Mouse (Mus musculus) CH12.LX (cell line): ENCODE measurements around the gene Borcs8. TPM values are rescaled to one million over a fixed set of nuclear protein-coding genes. Genes with fewer than 3 reads are reported as not detected.

ENCODE experiments used
- DNase-seq: peaks from one replicate; pipeline ENCODE4 v3.0.0-alpha.2; 2013; ENCODE audit errors: extremely low read depth
- H3K27ac ChIP-seq: 2 replicates; pipeline ENCODE4 v1.5.1; 2012; ENCODE audit warnings: low read depth, mild to moderate bottlenecking, control low read depth, moderate library complexity; ENCODE audit not compliant: insufficient read depth
- H3K27me3 ChIP-seq: replicated peaks from 2 replicates; pipeline ENCODE3; 2012; ENCODE audit warnings: inconsistent platforms
- H3K36me3 ChIP-seq, 2 experiments: replicated peaks in 1 of 2; 2 replicates each; pipeline versions ENCODE3 to v1.6.1; 2012; ENCODE audit warnings: inconsistent platforms in 1 of 2, low read length in 1 of 2, mild to moderate bottlenecking in 1 of 2, mixed read lengths in 1 of 2, moderate library complexity in 1 of 2; ENCODE audit not compliant: control insufficient read depth in 1 of 2, insufficient read depth in 1 of 2
- H3K4me1 ChIP-seq, 2 experiments: 2 replicates each; pipeline ENCODE4 v1.6.1; 2012; ENCODE audit warnings: inconsistent platforms in 1 of 2, moderate library complexity in 1 of 2; ENCODE audit not compliant: insufficient read depth in 2 of 2, control insufficient read depth in 1 of 2
- H3K4me2 ChIP-seq: 2 replicates; pipeline ENCODE4 v1.6.1; 2012; ENCODE audit warnings: low read depth, mild to moderate bottlenecking, control low read depth; ENCODE audit not compliant: poor library complexity, insufficient read depth, severe bottlenecking
- H3K4me3 ChIP-seq, 3 experiments: fragments of 150-350 bp in 1 of 3; sonication (generic) in 1 of 3; replicated peaks in 1 of 3; 2 replicates each; pipeline versions ENCODE3 to v1.5.1; 2011 to 2012; ENCODE audit warnings: low read depth in 2 of 3, low read length in 2 of 3, mild to moderate bottlenecking in 2 of 3, moderate library complexity in 2 of 3, control low read depth in 1 of 3, improper control_type of control experiment in 1 of 3, inconsistent platforms in 1 of 3, mixed read lengths in 1 of 3; ENCODE audit not compliant: poor library complexity in 1 of 3
- H3K79me2 ChIP-seq: replicated peaks from 2 replicates; pipeline ENCODE4 v1.6.1; 2012; ENCODE audit warnings: mild to moderate bottlenecking, moderate library complexity; ENCODE audit not compliant: control insufficient read depth, poor library complexity, insufficient read depth, severe bottlenecking; ENCODE audit errors: extremely low read depth
- H3K9ac ChIP-seq: 2 replicates; pipeline ENCODE4 v1.6.1; 2012; ENCODE audit warnings: low read depth, mild to moderate bottlenecking, control low read depth, moderate library complexity; ENCODE audit not compliant: insufficient read depth
- H3K9me3 ChIP-seq: replicated peaks from 2 replicates; pipeline ENCODE3; 2012; ENCODE audit warnings: low read length, inconsistent platforms, mixed read lengths
- BHLHE40 ChIP-seq: IDR thresholded peaks from 2 replicates; pipeline ENCODE4 v1.6.1; 2011; ENCODE audit warnings: mild to moderate bottlenecking, low read depth, low read length, improper control_type of control experiment
- CHD1 ChIP-seq: IDR thresholded peaks from 2 replicates; pipeline ENCODE4 v1.6.1; 2012; ENCODE audit warnings: low read depth, low read length, improper control_type of control experiment, inconsistent platforms
- CTCF ChIP-seq, 2 experiments: IDR thresholded peaks in 1 of 2; conservative IDR thresholded peaks in 1 of 2; 2 replicates each; pipeline ENCODE4 v1.5.1; 2011 to 2012; ENCODE audit warnings: low read depth in 2 of 2, low read length in 2 of 2, improper control_type of control experiment in 1 of 2, inconsistent platforms in 1 of 2, mild to moderate bottlenecking in 1 of 2, moderate library complexity in 1 of 2
- E2F4 ChIP-seq: IDR thresholded peaks from 2 replicates; pipeline ENCODE4 v1.6.1; 2011; ENCODE audit warnings: low read depth, low read length, improper control_type of control experiment; ENCODE audit not compliant: insufficient replicate concordance
- ELF1 ChIP-seq: IDR thresholded peaks from 2 replicates; pipeline ENCODE4 v1.6.1; 2014; ENCODE audit warnings: low read depth, mild to moderate bottlenecking, inconsistent platforms, low read length, improper control_type of control experiment
- EP300 ChIP-seq: IDR thresholded peaks from 2 replicates; pipeline ENCODE4 v1.6.1; 2011; ENCODE audit warnings: low read length, improper control_type of control experiment
- ETS1 ChIP-seq: conservative IDR thresholded peaks from 2 replicates; pipeline ENCODE4 v1.6.1; 2012; ENCODE audit warnings: low read depth, mild to moderate bottlenecking, inconsistent platforms, low read length, improper control_type of control experiment, moderate library complexity
- IRF4 ChIP-seq: IDR thresholded peaks from 2 replicates; pipeline ENCODE4 v1.6.1; 2014; ENCODE audit warnings: low read depth, mild to moderate bottlenecking, inconsistent platforms, low read length, improper control_type of control experiment
- JUND ChIP-seq: conservative IDR thresholded peaks from 2 replicates; pipeline ENCODE4 v1.6.1; 2011; ENCODE audit warnings: low read depth, low read length, improper control_type of control experiment
- MAFK ChIP-seq: IDR thresholded peaks from 2 replicates; pipeline ENCODE4 v1.6.1; 2011; ENCODE audit warnings: low read length, improper control_type of control experiment; ENCODE audit not compliant: insufficient replicate concordance
- MAZ ChIP-seq: IDR thresholded peaks from 2 replicates; pipeline ENCODE4 v1.6.1; 2012; ENCODE audit warnings: low read depth, mild to moderate bottlenecking, inconsistent platforms, low read length, improper control_type of control experiment, moderate library complexity
- MEF2A ChIP-seq: IDR thresholded peaks from 2 replicates; pipeline ENCODE4 v1.6.1; 2014; ENCODE audit warnings: low read depth, mild to moderate bottlenecking, inconsistent platforms, low read length, improper control_type of control experiment, borderline replicate concordance
- MYC ChIP-seq: IDR thresholded peaks from 2 replicates; pipeline ENCODE4 v1.6.1; 2011; ENCODE audit warnings: low read depth, mild to moderate bottlenecking, improper control_type of control experiment, low read length
- NELFE ChIP-seq: IDR thresholded peaks from 2 replicates; pipeline ENCODE4 v1.6.1; 2011; ENCODE audit warnings: low read depth, low read length, improper control_type of control experiment
- NRF1 ChIP-seq: IDR thresholded peaks from 2 replicates; pipeline ENCODE4 v1.6.1; 2014; ENCODE audit warnings: low read depth, mild to moderate bottlenecking, inconsistent platforms, low read length, improper control_type of control experiment, moderate library complexity
- PAX5 ChIP-seq: IDR thresholded peaks from 2 replicates; pipeline ENCODE4 v1.6.1; 2012; ENCODE audit warnings: low read length, inconsistent platforms, mixed read lengths
- POLR2A ChIP-seq: IDR thresholded peaks from 2 replicates; pipeline ENCODE4 v1.6.1; 2011; ENCODE audit warnings: low read depth, mild to moderate bottlenecking, improper control_type of control experiment, low read length
- POLR2AphosphoS2 ChIP-seq: IDR thresholded peaks from 2 replicates; pipeline ENCODE4 v1.6.1; 2011; ENCODE audit warnings: low read depth, low read length, improper control_type of control experiment
- RAD21 ChIP-seq: IDR thresholded peaks from 2 replicates; pipeline ENCODE4 v1.6.1; 2011; ENCODE audit warnings: low read depth, mild to moderate bottlenecking, low read length, improper control_type of control experiment, moderate library complexity
- RCOR1 ChIP-seq: conservative IDR thresholded peaks from 2 replicates; pipeline ENCODE4 v1.6.1; 2012; ENCODE audit warnings: low read depth, mild to moderate bottlenecking, inconsistent platforms, low read length, improper control_type of control experiment
- SMC3 ChIP-seq: IDR thresholded peaks from 2 replicates; pipeline ENCODE4 v1.6.1; 2011; ENCODE audit warnings: low read depth, low read length, improper control_type of control experiment
- TCF12 ChIP-seq: IDR thresholded peaks from 2 replicates; pipeline ENCODE4 v1.6.1; 2014; ENCODE audit warnings: low read depth, mild to moderate bottlenecking, inconsistent platforms, low read length, improper control_type of control experiment
- ZC3H11A ChIP-seq: IDR thresholded peaks from 2 replicates; pipeline ENCODE4 v1.6.1; 2012; ENCODE audit warnings: low read depth, mild to moderate bottlenecking, inconsistent platforms, low read length, improper control_type of control experiment
- ZMIZ1 ChIP-seq: IDR thresholded peaks from 2 replicates; pipeline ENCODE4 v1.6.1; 2012; ENCODE audit warnings: low read depth, mild to moderate bottlenecking, inconsistent platforms, low read length, improper control_type of control experiment
- dilution Hi-C: fragments of 300-500 bp; cut with MboI; formaldehyde crosslinking; loops from 2 replicates; pipeline ENCODE4 v1.14.3; 2020; ENCODE audit warnings: low sequenced_read_pairs; ENCODE audit not compliant: extremely low pct_unique_long_range_greater_than_20kb, extremely low pct_ligation_motif_present
- in situ Hi-C: fragments of 300-500 bp; cut with MboI; formaldehyde crosslinking; loops from 3 replicates; pipeline ENCODE4 v1.14.3; 2019; ENCODE audit warnings: low sequenced_read_pairs, low pct_ligation_motif_present, low pct_unique_long_range_greater_than_20kb, mixed read lengths
- polyA plus RNA-seq: library from polyadenylated mRNA; unstranded; fragments of >175 nt; gene quantifications from 2 replicates; pipeline ENCODE4 v1.2.1, GENCODE M21; 2012; ENCODE audit warnings: low read depth; ENCODE audit not compliant: insufficient read length
- total RNA-seq, 2 experiments: library from RNA; depleted of rRNA; stranded (reverse); fragments of 300-350 nt in 1 of 2; fragments of >200 nt in 1 of 2; gene quantifications; 2 replicates each; pipeline ENCODE4 v1.2.3; 2012 to 2014

Gene Borcs8
- total and polyA plus RNA-seq, 3 experiments, result 22.2 to 56.4 (median 44.0) TPM

GRCm38 (mm10) chr8:70160015-70160414 is 20.7 kb downstream of the Borcs8 start (continued):
- TF ChIP-seq POLR2AphosphoS2 (peak; percentile 92), ELF1 (peak; percentile 64; the same call in 1 of the 2 replicates), CHD1 (no peak), ZMIZ1 (no peak), ETS1 (peak; percentile 97)

- no peak overlapping the region for H3K4me3 ChIP-seq
- dilution Hi-C loops, result no loop called here
- no peaks in the 10 kb centered on the region for H3K27me3 ChIP-seq
- TF ChIP-seq NELFE, result no peak
- TF ChIP-seq MAFK, result no peak
- no peak for TF ChIP-seq PAX5
- no peak for TF ChIP-seq POLR2A
- no peak for TF ChIP-seq EP300
- no peak for TF ChIP-seq NRF1
- TF ChIP-seq TCF12, result no peak
- no peak for TF ChIP-seq E2F4
- TF ChIP-seq MAZ, result no peak
- no peak for TF ChIP-seq JUND
- TF ChIP-seq RCOR1, result no peak
- TF ChIP-seq BHLHE40, result no peak
- no peak for TF ChIP-seq MYC
- in situ Hi-C loops, result no loop called here
- H3K36me3 ChIP-seq, result peaks cover 64 to 77% of the 10 kb centered on the region in 2 experiments
- H3K4me1 ChIP-seq, result peaks cover 49 to 95% of the 10 kb centered on the region in 2 experiments
- H3K9ac ChIP-seq, result no peak overlapping the region
- no peaks in the 10 kb centered on the region for H3K9me3 ChIP-seq
- peak overlapping the region; percentile 19; the same call in 1 of the 2 replicates for H3K27ac ChIP-seq
- H3K4me2 ChIP-seq, result no peak overlapping the region
- DNase-seq, result no peak
- peaks cover 42% of the 10 kb centered on the region for H3K79me2 ChIP-seq
Observed at GRCm38 (mm10) chr8:70163316-70163715, 24.0 kb downstream of the Borcs8 start.

- in situ Hi-C loops (loop anchor here (5.0 kb wide), 1 partner anchor 34 kb away; the partner anchor contains the start of gene Nr2c2ap), dilution Hi-C loops (no loop called here)
- Histone ChIP-seq H3K4me3 (no peak overlapping the region), H3K27me3 (no peaks in the 10 kb centered on the region), H3K9ac (no peak overlapping the region), H3K79me2 (peaks cover 27% of the 10 kb centered on the region), H3K4me2 (no peak overlapping the region), H3K4me1 (peaks cover 41 to 99% of the 10 kb centered on the region in 2 experiments), H3K9me3 (no peaks in the 10 kb centered on the region), H3K27ac (no peak overlapping the region), H3K36me3 (peaks cover 60 to 77% of the 10 kb centered on the region in 2 experiments)
- TF ChIP-seq RAD21 (peak; percentile 81), MAZ (0 out of 2 replicates have a peak, but pooled peaks have one; percentile 75), IRF4 (peak; percentile 26; the same call in 1 of the 2 replicates), ZC3H11A (0 out of 2 replicates have a peak, but pooled peaks have one; percentile 28), NRF1 (peak; percentile 17; the same call in 1 of the 2 replicates), CHD1 (no peak), CTCF (conservative IDR thresholded peaks at IDR 0.05 in 1 of 2, IDR thresholded peaks at IDR 0.05 in 1 of 2; ENCODE audit: low read depth in 2 of 2, low read length in 2 of 2) (peak; percentile 58 to 93; a peak in 3 of 4 replicates), MAFK (peak; percentile 62; the same call in 1 of the 2 replicates), MEF2A (no peak), SMC3 (peak; percentile 92)
- no peak for DNase-seq
Observed at GRCm38 (mm10) chr8:70166504-70167110, 27.3 kb downstream of the Borcs8 start.
